Mouse (Mus musculus) liver, embryonic 13.5 days (tissue): ENCODE data around the gene Prkce. TPM values are rescaled to one million over a fixed set of nuclear protein-coding genes. Genes with fewer than 3 reads are reported as not detected.

Source experiments
- ATAC-seq: fragments of 200-750 bp; cut with Nextera tagmentation; 2 replicates; pipeline ENCODE4 v1.8.0; 2017; ENCODE audit warnings: low read depth, mild to moderate bottlenecking, moderate number of reproducible peaks, moderate library complexity
- DNase-seq: peaks from one replicate; pipeline ENCODE4 v3.0.0; 2022
- H3K27ac ChIP-seq: fragments of 300-500 bp; sonication (generic); 2 replicates; pipeline ENCODE4 v1.5.1; 2015; ENCODE audit warnings: moderate library complexity, mild to moderate bottlenecking, inconsistent platforms
- H3K27me3 ChIP-seq: fragments of 300-500 bp; sonication (generic); 2 replicates; pipeline ENCODE4 v1.6.1; 2015; ENCODE audit warnings: mild to moderate bottlenecking, inconsistent platforms
- H3K36me3 ChIP-seq: fragments of 300-500 bp; sonication (generic); 2 replicates; pipeline ENCODE4 v1.6.1; 2015; ENCODE audit warnings: mild to moderate bottlenecking, inconsistent platforms
- H3K4me1 ChIP-seq: fragments of 300-500 bp; sonication (generic); replicated peaks from 2 replicates; pipeline ENCODE4 v1.6.1; 2015; ENCODE audit warnings: inconsistent platforms
- H3K4me2 ChIP-seq: fragments of 300-500 bp; sonication (generic); 2 replicates; pipeline ENCODE4 v1.6.1; 2015; ENCODE audit warnings: inconsistent platforms, mild to moderate bottlenecking, moderate library complexity
- H3K4me3 ChIP-seq: fragments of 300-500 bp; sonication (generic); replicated peaks from 2 replicates; pipeline ENCODE4 v1.5.1; 2015; ENCODE audit warnings: mild to moderate bottlenecking, inconsistent platforms
- H3K9ac ChIP-seq: fragments of 300-500 bp; sonication (generic); 2 replicates; pipeline ENCODE4 v1.6.1; 2015; ENCODE audit warnings: mild to moderate bottlenecking, inconsistent platforms
- H3K9me3 ChIP-seq: fragments of 300-500 bp; sonication (generic); replicated peaks from 2 replicates; pipeline ENCODE4 v1.6.1; 2016; ENCODE audit warnings: inconsistent platforms
- WGBS: fragments of 180-500 bp; shearing (Covaris S2); methylation state at CpG from one replicate; pipeline ENCODE4 v1.1.7; 2015; ENCODE audit not compliant: insufficient replicate concordance; 5-methylcytosine and 5-hydroxymethylcytosine counted together
- polyA plus RNA-seq: library from polyadenylated mRNA; unstranded; fragments of >200 nt; fragmentation: Nextera tagmentation; extraction: Ambion mirVana; gene quantifications from 2 replicates; pipeline ENCODE4 v1.2.1, GENCODE M21; 2015

The Prkce gene
- polyA plus RNA-seq, 1 experiment from 2014 or later: 0.90 TPM

DNA sequence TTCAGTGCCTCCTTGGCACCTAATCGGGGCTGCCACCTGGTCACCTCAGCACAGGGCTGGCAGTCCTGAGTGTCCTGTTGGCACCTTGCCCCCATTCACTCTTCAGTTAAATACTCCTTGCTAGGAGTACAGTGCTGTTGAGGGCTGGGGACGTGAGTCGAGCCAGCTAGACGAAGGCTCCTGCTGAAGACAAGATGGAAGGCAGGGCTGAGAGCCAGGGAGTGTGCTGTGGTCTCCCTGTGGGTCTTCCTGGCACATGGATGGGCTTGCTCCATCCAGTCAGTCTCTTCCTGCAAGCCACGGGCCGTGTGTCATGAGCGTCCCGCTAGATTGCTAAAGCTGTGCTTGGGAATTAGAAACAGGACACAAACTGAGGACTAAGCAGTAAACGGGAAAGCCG, 367.5 kb downstream of the Prkce start:
- no peak overlapping the region for H3K27ac ChIP-seq
- H3K36me3 ChIP-seq: no peaks in the 10 kb centered on the region
- H3K9ac ChIP-seq: no peak overlapping the region
- no peak overlapping the region for H3K4me3 ChIP-seq
- WGBS: 60% methylated on average over 10 of the region's 10 CpGs
- DNase-seq (no peak), ATAC-seq (no peak)
- H3K9me3 ChIP-seq: no peaks in the 10 kb centered on the region
- no peaks in the 10 kb centered on the region for H3K27me3 ChIP-seq
- peaks cover 14% of the 10 kb centered on the region for H3K4me1 ChIP-seq
- H3K4me2 ChIP-seq: no peak overlapping the region

GRCm38 (mm10) chr17:86535827-86536656, 368.5 kb downstream of the Prkce start:
- Histone ChIP-seq H3K36me3 (no peaks in the 10 kb centered on the region), H3K4me2 (peak overlapping the region; percentile 53), H3K4me1 (peaks cover 14% of the 10 kb centered on the region; the same call in 1 of the 2 replicates), H3K27me3 (no peaks in the 10 kb centered on the region), H3K9me3 (no peaks in the 10 kb centered on the region), H3K9ac (no peak overlapping the region), H3K27ac (no peak overlapping the region), H3K4me3 (peak overlapping the region; percentile 28)
- 28% methylated on average over 22 of the region's 22 CpGs for WGBS
- DNase-seq (peak; percentile 45), ATAC-seq (no peak)

- Histone ChIP-seq H3K4me2 (no peak overlapping the region), H3K27ac (no peak overlapping the region), H3K9ac (no peak overlapping the region), H3K27me3 (no peaks in the 10 kb centered on the region), H3K4me1 (0 out of 2 replicates have a peak, but pooled peaks cover 7% of the 10 kb centered on the region), H3K9me3 (no peaks in the 10 kb centered on the region), H3K36me3 (no peaks in the 10 kb centered on the region), H3K4me3 (no peak overlapping the region)
- ATAC-seq (no peak), DNase-seq (no peak)
- WGBS: 72% methylated on average over 18 of the region's 18 CpGs
Observed at GRCm38 (mm10) chr17:86539881-86540430, 372.4 kb downstream of the Prkce start.

DNA sequence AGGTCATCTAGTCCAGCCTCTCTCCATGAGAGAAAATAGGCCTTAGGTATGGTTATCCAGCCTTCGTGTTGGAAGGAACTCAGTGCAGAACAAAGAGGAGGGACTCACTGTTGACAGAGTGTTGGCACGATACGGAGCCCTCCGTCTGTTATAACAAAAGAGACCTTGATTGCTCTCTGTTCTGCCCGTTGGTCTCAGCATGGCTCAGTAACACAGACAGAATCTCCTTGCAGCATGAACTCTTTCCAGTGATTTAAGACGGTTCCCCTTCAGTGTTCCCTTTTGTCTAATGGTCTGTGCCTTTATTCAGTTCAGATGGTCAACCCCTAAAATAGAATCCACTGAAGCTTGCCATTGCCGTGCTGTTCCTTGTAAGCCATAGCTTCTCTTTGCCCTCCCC, 378.9 kb downstream of the Prkce start:
- Histone ChIP-seq H3K9me3 (no peaks in the 10 kb centered on the region), H3K4me1 (no peaks in the 10 kb centered on the region), H3K4me2 (no peak overlapping the region), H3K9ac (no peak overlapping the region), H3K36me3 (no peaks in the 10 kb centered on the region), H3K27me3 (no peaks in the 10 kb centered on the region), H3K4me3 (no peak overlapping the region), H3K27ac (no peak overlapping the region)
- no peak for DNase-seq
- no peak for ATAC-seq
- 68% methylated on average over 7 of the region's 7 CpGs for WGBS

DNA sequence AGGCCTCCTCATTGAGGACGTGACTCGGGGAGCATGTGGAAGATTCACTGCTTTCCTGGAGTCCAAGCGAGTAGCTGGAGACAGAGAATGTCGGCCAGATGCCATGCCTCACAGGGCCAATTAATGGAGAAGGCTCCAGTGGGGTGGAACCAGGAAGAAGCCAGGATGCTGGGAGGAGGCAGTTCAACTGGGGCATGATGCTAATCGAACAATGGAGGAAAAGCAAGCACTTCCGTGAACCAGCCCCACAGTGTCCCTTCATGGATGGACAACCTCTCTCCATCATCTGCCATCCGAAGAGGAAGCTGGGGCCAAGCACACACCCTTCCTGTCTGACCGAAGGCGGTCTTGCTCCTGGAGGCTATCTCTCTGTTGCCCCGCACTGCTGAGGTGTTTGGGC, 381.5 kb downstream of the Prkce start:
- no peak for ATAC-seq
- Histone ChIP-seq H3K4me3 (no peak overlapping the region), H3K9me3 (no peaks in the 10 kb centered on the region), H3K27me3 (no peaks in the 10 kb centered on the region), H3K27ac (no peak overlapping the region), H3K9ac (no peak overlapping the region), H3K4me1 (no peaks in the 10 kb centered on the region), H3K4me2 (no peak overlapping the region), H3K36me3 (no peaks in the 10 kb centered on the region)
- no peak for DNase-seq
- WGBS: 67% methylated on average over 10 of the region's 10 CpGs

DNA sequence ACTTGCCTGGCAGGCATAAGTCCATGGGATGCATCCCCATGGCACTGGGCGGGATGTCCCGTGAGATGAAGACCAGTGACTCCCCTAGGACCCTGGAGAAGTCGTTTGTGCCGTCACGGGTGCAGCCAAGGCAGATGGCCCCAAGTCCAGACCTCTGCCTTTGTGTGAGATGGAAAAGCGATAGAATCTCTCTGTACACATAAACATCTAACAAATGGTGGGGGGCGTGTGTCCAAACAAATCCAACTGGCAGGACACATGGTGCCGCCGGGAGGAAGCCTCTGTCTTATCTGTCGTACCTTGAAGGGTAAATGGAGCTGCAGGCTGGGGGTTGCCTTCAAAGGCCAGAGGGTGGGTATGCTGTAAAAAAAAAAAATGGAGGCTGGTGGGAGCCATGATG, 384.0 kb downstream of the Prkce start:
- Histone ChIP-seq H3K36me3 (no peaks in the 10 kb centered on the region), H3K4me3 (no peak overlapping the region), H3K4me2 (no peak overlapping the region), H3K4me1 (no peaks in the 10 kb centered on the region), H3K27me3 (no peaks in the 10 kb centered on the region), H3K27ac (no peak overlapping the region), H3K9ac (no peak overlapping the region), H3K9me3 (no peaks in the 10 kb centered on the region)
- 81% methylated on average over 10 of the region's 10 CpGs for WGBS
- ATAC-seq (no peak), DNase-seq (no peak)

GRCm38 (mm10) chr17:86551995-86552394, 384.4 kb downstream of the Prkce start:
- 82% methylated on average over 6 of the region's 6 CpGs for WGBS
- Histone ChIP-seq H3K9me3 (no peaks in the 10 kb centered on the region), H3K27me3 (no peaks in the 10 kb centered on the region), H3K4me1 (no peaks in the 10 kb centered on the region), H3K27ac (no peak overlapping the region), H3K4me3 (no peak overlapping the region), H3K36me3 (no peaks in the 10 kb centered on the region), H3K9ac (no peak overlapping the region), H3K4me2 (no peak overlapping the region)
- ATAC-seq (no peak), DNase-seq (no peak)

- Histone ChIP-seq H3K4me2 (no peak overlapping the region), H3K9me3 (no peaks in the 10 kb centered on the region), H3K9ac (no peak overlapping the region), H3K27ac (no peak overlapping the region), H3K27me3 (no peaks in the 10 kb centered on the region), H3K4me1 (peaks cover 5% of the 10 kb centered on the region; the same call in 1 of the 2 replicates), H3K36me3 (no peaks in the 10 kb centered on the region), H3K4me3 (no peak overlapping the region)
- no peak for DNase-seq
- no peak for ATAC-seq
- WGBS: 56% methylated on average over 15 of the region's 15 CpGs
Observed at GRCm38 (mm10) chr17:86559206-86559891, 391.8 kb downstream of the Prkce start.

- no peaks in the 10 kb centered on the region for H3K36me3 ChIP-seq
- H3K4me2 ChIP-seq: no peak overlapping the region
- no peaks in the 10 kb centered on the region for H3K27me3 ChIP-seq
- H3K9ac ChIP-seq: no peak overlapping the region
- H3K9me3 ChIP-seq: no peaks in the 10 kb centered on the region
- no peak overlapping the region for H3K27ac ChIP-seq
- DNase-seq (no peak), ATAC-seq (no peak)
- WGBS: 68% methylated on average over 3 of the region's 3 CpGs
- H3K4me3 ChIP-seq: no peak overlapping the region
- H3K4me1 ChIP-seq: peaks cover 5% of the 10 kb centered on the region; the same call in 1 of the 2 replicates
Observed at GRCm38 (mm10) chr17:86560499-86560898, 392.9 kb downstream of the Prkce start.

DNA sequence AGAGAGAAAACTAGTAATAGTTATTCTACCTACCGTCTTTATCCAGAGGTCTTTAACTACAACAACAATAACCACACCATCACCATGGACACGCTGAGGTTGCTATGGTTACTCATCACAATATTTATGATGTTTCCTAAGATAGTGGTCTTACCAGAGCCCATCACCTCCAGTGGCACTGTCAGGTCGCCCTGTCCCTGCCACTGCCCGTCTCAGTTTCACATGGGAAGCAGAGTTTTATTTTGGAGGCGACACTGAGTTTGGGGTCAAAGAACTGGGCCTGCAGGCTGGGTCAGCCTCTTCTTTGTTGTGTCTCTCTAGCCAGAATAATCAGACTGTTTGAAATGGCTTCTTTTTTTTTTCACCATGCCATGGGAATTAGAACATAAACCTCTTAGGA, 402.9 kb downstream of the Prkce start:
- no peaks in the 10 kb centered on the region for H3K9me3 ChIP-seq
- 62% methylated on average over 5 of the region's 5 CpGs for WGBS
- no peak overlapping the region for H3K4me2 ChIP-seq
- no peaks in the 10 kb centered on the region for H3K27me3 ChIP-seq
- ATAC-seq (no peak), DNase-seq (no peak)
- H3K9ac ChIP-seq: no peak overlapping the region
- no peak overlapping the region for H3K27ac ChIP-seq
- no peaks in the 10 kb centered on the region for H3K36me3 ChIP-seq
- H3K4me3 ChIP-seq: no peak overlapping the region
- no peaks in the 10 kb centered on the region for H3K4me1 ChIP-seq

DNA sequence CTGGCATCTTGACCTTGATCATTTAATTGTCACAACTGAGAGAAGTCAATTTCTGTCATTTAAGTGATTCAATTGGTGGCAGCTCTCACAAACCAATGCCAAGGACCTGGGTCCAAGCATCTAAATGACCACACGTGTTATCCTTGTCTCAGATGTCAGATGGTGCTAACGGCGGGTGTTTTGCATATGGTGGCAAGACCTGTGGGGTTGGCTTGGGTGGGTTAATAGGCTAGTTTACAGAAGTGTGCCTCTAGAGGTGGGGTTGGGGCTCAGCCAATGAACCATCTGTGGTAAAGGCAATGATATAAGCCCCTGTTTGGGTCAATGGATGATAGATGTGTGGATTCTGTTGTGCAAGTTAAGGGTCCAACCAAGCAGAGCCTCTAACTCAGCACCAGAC, 403.7 kb downstream of the Prkce start:
- no peaks in the 10 kb centered on the region for H3K27me3 ChIP-seq
- no peaks in the 10 kb centered on the region for H3K9me3 ChIP-seq
- 68% methylated on average over 3 of the region's 3 CpGs for WGBS
- H3K4me2 ChIP-seq: no peak overlapping the region
- H3K27ac ChIP-seq: no peak overlapping the region
- no peak overlapping the region for H3K4me3 ChIP-seq
- H3K36me3 ChIP-seq: no peaks in the 10 kb centered on the region
- H3K4me1 ChIP-seq: no peaks in the 10 kb centered on the region
- H3K9ac ChIP-seq: no peak overlapping the region
- ATAC-seq: no peak
- DNase-seq: no peak
